ENCODE assay signal across 21 mouse cellular contexts in genomic region chr7:113756616-113757015, GRCm38 (mm10). TPM values are rescaled to one million over a fixed set of nuclear protein-coding genes. Genes with fewer than 3 reads are reported as not detected.
A peak's percentile ranks its signal among the peaks of the same experiment; 100 is the strongest.
DNase-seq lines count a peak whose midpoint lies in the region; ATAC-seq lines count a peak whose summit lies in the region.
"Had no signal": no experiment of that assay in that cellular context is flagged by ENCODE, and none has a peak within 500 bp of the region (broad histone marks: within the 10 kb centered on the region; RNA-seq: fewer than 3 reads in every experiment).

No protein-coding gene starts in this region.

- WGBS in kidney, embryonic 14.5 days, result 47% methylated on average over 2 of the region's 2 CpGs
- WGBS in kidney, embryonic 16.5 days, result 59% methylated on average over 2 of the region's 2 CpGs

- H3K27ac ChIP-seq in kidney, embryonic 14.5 days (ENCODE audit: low read depth, low read length), result no peak overlapping the region
- H3K27ac ChIP-seq in kidney, embryonic 16.5 days (ENCODE audit: low read length), result no peak overlapping the region
- H3K27ac ChIP-seq: embryonic facial prominence, embryonic 13.5 days; embryonic facial prominence, embryonic 15.5 days; forebrain, embryonic 10.5 days; forebrain, embryonic 12.5 days had no signal

- H3K9ac ChIP-seq in kidney, embryonic 14.5 days (ENCODE audit: low read depth, low read length), result no peak overlapping the region
- no peak overlapping the region for H3K9ac ChIP-seq in kidney, embryonic 16.5 days (replicated peaks; ENCODE audit: low read length)
- H3K9ac ChIP-seq: embryonic facial prominence, embryonic 13.5 days; embryonic facial prominence, embryonic 15.5 days; forebrain, embryonic 12.5 days had no signal

- peak; percentile 71; the same call in 1 of the 2 replicates for ATAC-seq in kidney, embryonic 14.5 days (ENCODE audit: low FRiP score, low TSS enrichment)
- ATAC-seq in kidney, embryonic 16.5 days (ENCODE audit: low FRiP score, low TSS enrichment), result peak; percentile 80
- ATAC-seq: forebrain, embryonic 14.5 days; forebrain, embryonic 16.5 days had no signal

- no peaks in the 10 kb centered on the region for H3K36me3 ChIP-seq in kidney, embryonic 14.5 days (ENCODE audit: control insufficient read depth, insufficient read depth, low read length)
- H3K36me3 ChIP-seq in kidney, embryonic 16.5 days (ENCODE audit: insufficient read depth, low read length), result no peaks in the 10 kb centered on the region
- H3K36me3 ChIP-seq: embryonic facial prominence, embryonic 13.5 days; embryonic facial prominence, embryonic 15.5 days; forebrain, embryonic 10.5 days; forebrain, embryonic 12.5 days had no signal

- H3K4me3 ChIP-seq in kidney, embryonic 14.5 days (ENCODE audit: low read length), result no peak overlapping the region
- H3K4me3 ChIP-seq in kidney, embryonic 16.5 days (ENCODE audit: low read length), result no peak overlapping the region
- H3K4me3 ChIP-seq: embryonic facial prominence, embryonic 13.5 days; embryonic facial prominence, embryonic 15.5 days; erythroblast, embryonic 14.5 days; forebrain, embryonic 10.5 days; forebrain, embryonic 12.5 days had no signal

- H3K4me2 ChIP-seq in kidney, embryonic 14.5 days (replicated peaks; ENCODE audit: low read depth, low read length), result no peak overlapping the region
- no peak overlapping the region for H3K4me2 ChIP-seq in kidney, embryonic 16.5 days (replicated peaks; ENCODE audit: low read depth, low read length)
- H3K4me2 ChIP-seq: embryonic facial prominence, embryonic 13.5 days; embryonic facial prominence, embryonic 15.5 days; forebrain, embryonic 12.5 days had no signal

- H3K4me1 ChIP-seq in kidney, embryonic 14.5 days (ENCODE audit: control insufficient read depth, insufficient read depth, low read length), result no peaks in the 10 kb centered on the region
- H3K4me1 ChIP-seq in kidney, embryonic 16.5 days (ENCODE audit: insufficient read depth, low read length), result no peaks in the 10 kb centered on the region
- H3K4me1 ChIP-seq: embryonic facial prominence, embryonic 13.5 days; embryonic facial prominence, embryonic 15.5 days; forebrain, embryonic 12.5 days had no signal

- H3K27me3 ChIP-seq in kidney, embryonic 14.5 days (ENCODE audit: control insufficient read depth, insufficient read depth, low read length), result no peaks in the 10 kb centered on the region
- no peaks in the 10 kb centered on the region for H3K27me3 ChIP-seq in kidney, embryonic 16.5 days (ENCODE audit: insufficient read depth, low read length)
- H3K27me3 ChIP-seq: embryonic facial prominence, embryonic 13.5 days; embryonic facial prominence, embryonic 15.5 days had no signal

- no peak for DNase-seq in kidney, adult 8-10 months
- no peak for DNase-seq in kidney, adult 9 months
- DNase-seq: adrenal gland, adult 2 months; adrenal gland, postnatal 10 days; adrenal gland, postnatal 25 days; cerebellum, adult 11 months; cerebellum, adult 18-20 months; cerebellum, adult 8-10 months; cerebellum, adult 9-11 months; cerebellum, postnatal 14 days; cerebellum, postnatal 36 days; embryo, embryonic 11 days had no signal

- no peaks in the 10 kb centered on the region for H3K9me3 ChIP-seq in kidney, embryonic 14.5 days (ENCODE audit: control insufficient read depth, low read length)
- H3K9me3 ChIP-seq in kidney, embryonic 16.5 days (ENCODE audit: low read length), result no peaks in the 10 kb centered on the region
- H3K9me3 ChIP-seq: embryonic facial prominence, embryonic 13.5 days; embryonic facial prominence, embryonic 15.5 days; forebrain, embryonic 10.5 days; forebrain, embryonic 12.5 days had no signal

RNA-seq across cellular contexts. Expression of gene Spon1, which starts 9.2 kb away (rescaled TPM):
- 5.8 and 8.5 TPM in 2 replicates for polyA plus RNA-seq in kidney, embryonic 14.5 days (2014; fragmentation: Nextera tagmentation; extraction: Ambion mirVana)
- polyA plus RNA-seq in kidney, embryonic 16.5 days (2015; fragmentation: Nextera tagmentation; extraction: Ambion mirVana), result 12.6 and 13.7 TPM in 2 replicates
- polyA plus RNA-seq: erythroblast, embryonic 14.5 days had no signal
